ENCODE assay signal across 1 mouse cellular context in the genomic region with DNA sequence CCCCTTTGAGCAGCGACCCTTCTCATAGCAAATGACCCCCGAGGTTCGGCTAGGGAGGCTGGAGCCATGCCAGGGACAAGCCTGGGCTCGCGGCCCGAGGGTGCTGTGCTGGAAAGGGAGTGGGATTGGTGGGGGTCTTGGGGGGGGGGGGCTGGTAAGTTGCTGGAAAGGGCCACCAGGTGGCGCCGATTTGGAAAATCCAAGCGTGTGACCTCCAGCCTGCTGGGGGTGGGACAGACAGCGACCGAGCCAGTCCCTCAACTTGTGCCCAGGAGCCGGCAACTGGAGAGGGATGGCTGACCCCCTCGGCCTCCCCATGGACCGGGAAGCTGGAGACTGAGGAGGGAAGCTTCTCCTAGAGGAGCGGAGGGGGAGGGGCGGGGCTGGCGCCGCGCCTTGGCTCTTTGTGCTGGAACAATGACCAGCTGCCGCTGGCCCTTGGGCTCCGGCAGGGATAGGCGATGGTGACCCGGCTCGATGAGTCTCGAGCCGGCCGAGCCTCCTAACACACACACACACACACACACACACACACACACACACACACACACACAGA.
TF ChIP-seq lines count a peak whose summit lies in the region.

No protein-coding gene starts in this region.

TF ChIP-seq in CH12.LX, 34 proteins besides CTCF, POLR2A, EP300 and RAD21:
- TF ChIP-seq MAX (IDR thresholded peaks at IDR 0.05; ENCODE audit: low read length) (0 out of 2 replicates have a peak, but pooled peaks have one; percentile 4), TBP (conservative IDR thresholded peaks at IDR 0.05; ENCODE audit: low read depth, low read length) (no peak), HCFC1 (IDR thresholded peaks at IDR 0.05; ENCODE audit: low read depth, low read length) (no peak), SMC3 (IDR thresholded peaks at IDR 0.05; ENCODE audit: low read depth, low read length) (peak; percentile 25), ETS1 (conservative IDR thresholded peaks at IDR 0.05; ENCODE audit: low read depth, low read length) (no peak), TCF12 (IDR thresholded peaks at IDR 0.05; ENCODE audit: low read depth, low read length) (no peak), MAZ (IDR thresholded peaks at IDR 0.05; ENCODE audit: low read depth, low read length) (peak; percentile 34; the same call in 1 of the 2 replicates), RCOR1 (conservative IDR thresholded peaks at IDR 0.05; ENCODE audit: low read depth, low read length) (no peak), JUN (IDR thresholded peaks at IDR 0.05; ENCODE audit: insufficient read depth, low read depth, low read length) (no peak), SIN3A (IDR thresholded peaks at IDR 0.05; ENCODE audit: low read length) (peak; percentile 35; the same call in 1 of the 2 replicates), UBTF (IDR thresholded peaks at IDR 0.05; ENCODE audit: low read depth, low read length) (0 out of 2 replicates have a peak, but pooled peaks have one; percentile 54)
TF ChIP-seq in CH12.LX: peak in this region for 5.
